Mouse (Mus musculus) lung, adult 10 weeks (tissue): Measurements from ENCODE around the gene Map2k2. TPM values are rescaled to one million over a fixed set of nuclear protein-coding genes. Genes with fewer than 3 reads are reported as not detected.

Experiments used
- polyA plus RNA-seq: library from polyadenylated mRNA; stranded (reverse); fragments of 350-450 nt; fragmentation: Illumina TruSeq; extraction: RNeasy Lipid Tissue Mini Kit (QIAGEN cat#74804); gene quantifications from one replicate; pipeline ENCODE4 v1.2.3, GENCODE M21; 2014; ENCODE audit warnings: low read depth, low replicate concordance; ENCODE audit not compliant: insufficient read depth

Gene Map2k2
- polyA plus RNA-seq, result 73.9 TPM

DNA sequence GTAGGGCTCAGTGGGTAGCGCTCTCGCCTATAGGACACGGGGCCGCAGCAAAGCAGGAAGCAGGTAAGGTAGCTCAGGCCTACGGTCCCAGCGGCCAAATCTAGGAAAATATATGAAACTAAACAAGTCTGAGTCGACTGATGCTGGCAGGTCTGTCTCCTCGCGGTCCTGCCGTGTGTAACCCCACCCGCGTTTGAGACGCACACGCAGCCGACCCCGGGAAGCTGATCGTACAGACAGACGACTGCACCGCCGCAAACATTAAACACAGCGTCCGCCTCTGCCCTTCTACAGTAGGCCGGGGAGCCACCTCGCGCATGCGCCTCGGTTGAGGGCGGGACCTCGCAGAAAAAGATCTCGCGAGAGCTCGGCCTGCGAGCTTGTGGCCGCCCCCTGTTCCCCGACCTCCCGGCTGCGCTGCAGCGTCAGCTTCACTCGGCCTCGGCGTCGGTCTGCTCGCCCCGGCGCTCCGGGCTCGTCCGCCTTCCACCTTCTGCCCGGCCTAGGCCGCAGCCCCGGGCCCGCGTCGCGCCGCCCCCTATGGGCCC is at the start of gene Map2k2:
Gene Map2k2 (plus strand): TSS at position 351 of the 548 bp plus-strand sequence.

GRCm38 (mm10) chr10:81059603-81060543 is 45.8 kb upstream of the Map2k2 start, which contains the start of gene Sgta:
TSS of gene Sgta (minus strand) at chr10:81060181.

GRCm38 (mm10) chr10:81069836-81070235 is 35.9 kb upstream of the Map2k2 start, which contains the start of gene Thop1:
TSS of gene Thop1 (plus strand) at chr10:81070035.

DNA sequence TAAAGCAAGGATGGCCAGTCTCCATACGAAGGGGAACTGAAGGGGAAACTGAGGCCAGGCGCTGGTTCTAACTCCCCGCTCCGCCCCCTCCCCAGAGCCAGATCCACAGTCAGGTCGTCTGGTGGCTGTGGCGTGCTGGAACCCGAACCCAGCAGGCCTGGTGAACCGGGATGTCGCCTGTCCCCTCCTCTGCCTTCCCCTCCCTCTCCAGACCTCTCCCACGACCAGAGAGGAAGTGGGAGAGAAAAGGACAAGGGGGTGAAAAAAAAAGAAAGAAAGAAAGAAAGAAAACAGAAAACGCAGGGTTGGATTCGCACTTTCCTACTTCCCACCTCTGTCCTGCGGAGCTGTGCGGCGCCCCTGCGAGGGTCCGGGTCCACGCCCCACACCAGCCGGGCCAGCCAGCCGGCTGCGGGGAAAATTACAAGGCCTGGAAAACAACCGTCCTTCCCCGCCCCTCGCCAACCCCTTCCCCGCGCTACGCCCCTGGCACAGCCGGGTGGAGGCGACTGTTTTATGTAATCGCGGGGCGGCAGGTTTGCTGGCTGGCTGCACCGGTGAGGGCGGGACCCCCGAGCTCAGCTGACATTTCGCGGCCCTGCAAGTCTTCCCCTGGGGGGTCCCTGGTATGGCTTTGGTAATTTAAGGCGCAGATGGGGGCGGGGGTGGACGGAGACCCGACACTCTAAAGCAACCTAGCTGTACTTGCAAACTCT is 29.4 kb downstream of the Map2k2 start, which contains the start of gene Zbtb7a:
Gene Zbtb7a (plus strand): TSS at position 255 of the 716 bp plus-strand sequence.

DNA sequence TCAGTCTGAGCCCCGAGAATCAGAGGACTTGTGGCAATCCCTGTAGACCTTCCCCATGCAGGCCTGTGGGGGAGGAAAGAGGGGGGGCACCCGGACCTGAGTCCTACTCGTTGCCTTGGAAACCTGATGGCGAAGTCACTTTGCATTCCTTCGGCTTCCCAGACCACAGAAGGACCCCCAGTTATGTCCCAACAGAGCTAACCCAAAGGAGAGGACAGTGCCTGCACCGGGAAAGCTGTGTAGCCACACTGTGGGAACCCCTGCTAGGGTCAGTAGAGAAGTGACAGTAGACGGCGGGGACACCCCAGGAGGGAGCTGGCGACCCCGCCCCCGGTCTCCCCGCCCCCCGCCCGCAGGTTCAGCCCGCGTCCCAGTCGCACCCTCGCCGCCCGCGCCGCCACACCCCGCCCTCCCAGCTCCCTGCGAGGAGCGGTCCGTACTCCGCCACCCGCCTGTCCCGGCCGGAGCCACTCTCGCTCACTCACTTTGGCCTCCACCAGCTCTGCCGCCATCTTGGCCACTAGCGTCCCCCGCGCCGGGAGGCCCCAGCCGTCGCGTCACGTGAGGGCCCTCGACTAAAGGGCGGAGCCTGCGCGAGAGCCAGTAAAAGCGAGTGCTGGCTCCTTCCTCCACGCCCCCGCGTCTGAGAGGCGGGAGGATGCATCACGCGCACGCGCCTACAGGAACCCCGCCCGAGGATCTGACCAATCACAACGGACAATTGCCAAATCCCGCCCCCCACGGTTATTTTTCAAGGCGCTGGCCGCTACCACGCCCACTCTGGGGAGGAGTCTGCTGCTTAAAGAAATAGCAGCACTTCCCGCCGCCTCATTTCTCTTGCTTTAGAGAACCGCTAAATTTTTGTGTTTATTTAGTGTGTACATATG is 61.7 kb downstream of the Map2k2 start, which contains the start of gene Pias4:
Gene Pias4 (minus strand): TSS at position 724 of the 887 bp plus-strand sequence.

GRCm38 (mm10) chr10:81176466-81177271 is 71.0 kb downstream of the Map2k2 start, which contains the start of gene Eef2:
TSS of gene Eef2 (plus strand) at chr10:81176631.

DNA sequence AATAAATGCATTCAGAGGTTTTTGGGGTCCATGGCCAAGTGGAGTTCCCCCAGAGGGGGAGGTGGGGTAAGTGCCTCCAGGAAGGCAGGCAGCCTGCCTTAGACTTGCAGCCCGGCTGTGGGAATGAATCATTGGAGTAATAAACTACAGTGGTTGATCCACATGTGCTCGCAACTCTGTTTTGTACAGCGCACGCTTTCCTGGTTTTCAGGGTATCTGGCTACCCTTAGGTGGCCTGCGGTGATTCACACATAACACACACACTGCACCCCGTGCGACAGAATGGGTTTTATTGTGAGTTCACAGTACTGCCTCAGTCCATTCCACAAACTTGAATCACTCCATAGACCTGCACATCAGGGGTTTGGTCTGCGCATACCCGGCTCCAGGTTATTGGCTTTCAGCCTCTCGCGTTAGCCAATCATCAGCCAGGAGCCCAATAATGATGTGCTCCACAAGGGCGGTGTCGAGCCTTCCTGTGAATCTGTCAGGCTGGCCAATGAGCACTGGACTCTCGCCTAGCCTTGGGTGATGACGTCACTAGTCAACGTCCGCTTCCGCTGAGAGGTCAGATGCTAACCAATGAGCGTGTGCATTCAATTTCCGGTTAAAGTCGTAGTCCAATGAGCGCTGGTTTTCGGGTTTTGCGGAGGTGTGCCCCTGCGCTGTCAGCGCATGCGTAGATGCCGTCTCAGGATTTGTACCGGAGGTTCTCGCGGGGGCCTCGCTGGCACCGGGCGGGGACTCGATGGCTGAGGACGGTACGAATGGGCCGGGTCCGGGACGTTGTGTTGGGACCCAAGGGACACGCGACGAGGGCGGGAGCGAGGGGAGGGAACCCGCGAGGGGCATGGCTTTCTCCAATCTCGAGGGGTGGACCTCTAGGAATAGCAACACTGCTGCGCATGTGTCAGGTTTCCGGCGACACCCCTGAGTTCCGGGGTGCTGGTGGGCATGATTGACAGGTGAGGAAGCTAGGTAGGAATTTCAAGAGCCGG is 76.9 kb downstream of the Map2k2 start, which contains the start of gene Dapk3:
Gene Dapk3 (plus strand): TSS at position 670 of the 998 bp plus-strand sequence.

Other genes starting within 250 kb of the Map2k2 start
- not detected for gene Tmprss9, start 234.1 kb upstream of the Map2k2 start, polyA plus RNA-seq
- 173 TPM for gene Timm13, start 204.9 kb upstream of the Map2k2 start, polyA plus RNA-seq
- 5.4 TPM for gene Lmnb2, start 187.7 kb upstream of the Map2k2 start, polyA plus RNA-seq
- 63.5 TPM for gene Gadd45b, start 175.8 kb upstream of the Map2k2 start, polyA plus RNA-seq
- 1.2 TPM for gene Gng7, start 91.0 kb upstream of the Map2k2 start, polyA plus RNA-seq
- gene Diras1, start 80.3 kb upstream of the Map2k2 start, polyA plus RNA-seq, result not detected
- gene Slc39a3, start 68.5 kb upstream of the Map2k2 start, polyA plus RNA-seq, result 15.7 TPM
- 57.6 TPM for gene Sgta, start 45.7 kb upstream of the Map2k2 start, polyA plus RNA-seq
- gene Thop1, start 35.9 kb upstream of the Map2k2 start, polyA plus RNA-seq, result 9.9 TPM
- gene Creb3l3, start 7.0 kb upstream of the Map2k2 start, polyA plus RNA-seq, result 0.13 TPM
- 10.0 TPM for gene Zbtb7a, start 29.3 kb downstream of the Map2k2 start, polyA plus RNA-seq
- gene Pias4, start 62.0 kb downstream of the Map2k2 start, polyA plus RNA-seq, result 10.3 TPM
- gene Eef2, start 70.7 kb downstream of the Map2k2 start, polyA plus RNA-seq, result 581 TPM
- gene Dapk3, start 77.1 kb downstream of the Map2k2 start, polyA plus RNA-seq, result 45.1 TPM
- gene 4930442H23Rik, start 77.9 kb downstream of the Map2k2 start, polyA plus RNA-seq, result not detected
- gene Nmrk2, start 96.1 kb downstream of the Map2k2 start, polyA plus RNA-seq, result not detected
- not detected for gene Atcay, start 124.9 kb downstream of the Map2k2 start, polyA plus RNA-seq
- 1.4 TPM for gene Zfr2, start 127.2 kb downstream of the Map2k2 start, polyA plus RNA-seq
- 1.8 TPM for gene Matk, start 147.0 kb downstream of the Map2k2 start, polyA plus RNA-seq
- 97.6 TPM for gene Mrpl54, start 161.0 kb downstream of the Map2k2 start, polyA plus RNA-seq
- 42.2 TPM for gene Apba3, start 161.0 kb downstream of the Map2k2 start, polyA plus RNA-seq
- gene Tjp3, start 185.7 kb downstream of the Map2k2 start, polyA plus RNA-seq, result 11.5 TPM
- 25.9 TPM for gene Pip5k1c, start 187.0 kb downstream of the Map2k2 start, polyA plus RNA-seq
- gene Cactin, start 215.2 kb downstream of the Map2k2 start, polyA plus RNA-seq, result 14.5 TPM
- 6.3 TPM for gene Tbxa2r, start 222.8 kb downstream of the Map2k2 start, polyA plus RNA-seq
- gene Gipc3, start 237.4 kb downstream of the Map2k2 start, polyA plus RNA-seq, result 2.5 TPM
- gene Hmg20b, start 244.6 kb downstream of the Map2k2 start, polyA plus RNA-seq, result 37.1 TPM